Mouse (Mus musculus) neural tube, embryonic 15.5 days (tissue): ENCODE data around the gene Plxnd1. TPM values are rescaled to one million over a fixed set of nuclear protein-coding genes. Genes with fewer than 3 reads are reported as not detected.

Experiments
- ATAC-seq: fragments of 200-750 bp; cut with Nextera tagmentation; 2 replicates; pipeline ENCODE4 v1.8.0; 2017; ENCODE audit warnings: mild to moderate bottlenecking, moderate TSS enrichment, moderate library complexity; ENCODE audit not compliant: low FRiP score
- H3K27ac ChIP-seq: fragments of 300-500 bp; sonication (generic); replicated peaks from 2 replicates; pipeline ENCODE4 v1.5.1; 2015; ENCODE audit warnings: mild to moderate bottlenecking, inconsistent platforms
- H3K27me3 ChIP-seq: fragments of 300-500 bp; sonication (generic); replicated peaks from 2 replicates; pipeline ENCODE4 v1.6.1; 2015; ENCODE audit warnings: inconsistent platforms
- H3K36me3 ChIP-seq: fragments of 300-500 bp; sonication (generic); 2 replicates; pipeline ENCODE4 v1.6.1; 2015; ENCODE audit warnings: inconsistent platforms
- H3K4me1 ChIP-seq: fragments of 300-500 bp; sonication (generic); 2 replicates; pipeline ENCODE4 v1.6.1; 2015; ENCODE audit warnings: inconsistent platforms
- H3K4me2 ChIP-seq: fragments of 300-500 bp; sonication (generic); 2 replicates; pipeline ENCODE4 v1.6.1; 2015; ENCODE audit warnings: inconsistent platforms, mild to moderate bottlenecking, moderate library complexity
- H3K4me3 ChIP-seq: fragments of 300-500 bp; sonication (generic); replicated peaks from 2 replicates; pipeline ENCODE4 v1.5.1; 2015; ENCODE audit warnings: mild to moderate bottlenecking, inconsistent platforms
- H3K9ac ChIP-seq: fragments of 300-500 bp; sonication (generic); replicated peaks from 2 replicates; pipeline ENCODE4 v1.6.1; 2015; ENCODE audit warnings: mild to moderate bottlenecking, inconsistent platforms
- H3K9me3 ChIP-seq: fragments of 300-500 bp; sonication (generic); replicated peaks from 2 replicates; pipeline ENCODE4 v1.6.1; 2016; ENCODE audit warnings: inconsistent platforms
- WGBS: fragments of 180-500 bp; shearing (Covaris S2); methylation state at CpG from one replicate; pipeline ENCODE4 v1.1.7; 2015; ENCODE audit warnings: mixed read lengths; 5-methylcytosine and 5-hydroxymethylcytosine counted together
- polyA plus RNA-seq: library from polyadenylated mRNA; unstranded; fragments of >200 nt; fragmentation: Nextera tagmentation; extraction: Ambion mirVana; gene quantifications from 2 replicates; pipeline ENCODE4 v1.2.1, GENCODE M21; 2015

Gene Plxnd1
- polyA plus RNA-seq, 1 experiment from 2014 or later: 8.8 TPM

GRCm38 (mm10) chr6:115990056-115990455 lies 4.7 kb downstream of the Plxnd1 start:
- H3K9ac ChIP-seq: no peak overlapping the region
- no peak for ATAC-seq
- H3K4me2 ChIP-seq: peak overlapping the region; percentile 90; the same call in 1 of the 2 replicates
- H3K27ac ChIP-seq: no peak overlapping the region
- 81% methylated on average over 3 of the region's 3 CpGs for WGBS
- H3K27me3 ChIP-seq: peaks cover 43% of the 10 kb centered on the region
- peaks cover 55% of the 10 kb centered on the region for H3K4me1 ChIP-seq
- H3K36me3 ChIP-seq: no peaks in the 10 kb centered on the region
- no peak overlapping the region for H3K4me3 ChIP-seq
- no peaks in the 10 kb centered on the region for H3K9me3 ChIP-seq

DNA sequence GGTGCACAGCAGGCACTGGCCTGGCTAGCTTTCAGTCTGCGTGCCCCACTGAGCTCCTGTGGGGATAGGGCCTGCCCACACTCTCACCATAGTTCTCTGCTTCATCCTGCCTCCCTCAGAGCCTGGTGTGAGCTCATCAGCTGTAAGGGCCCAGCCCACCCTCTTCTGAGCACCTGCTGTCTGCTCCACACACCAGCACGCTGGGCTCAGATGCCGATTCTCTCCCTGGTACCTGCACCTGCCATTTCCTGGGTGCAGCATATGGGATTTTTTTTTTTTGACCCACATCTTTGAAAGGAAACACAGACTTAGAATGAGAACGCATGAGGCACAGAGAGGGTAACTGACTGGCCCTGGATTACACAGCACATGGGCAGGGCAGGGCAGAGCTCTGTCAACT lies 5.2 kb downstream of the Plxnd1 start:
- Histone ChIP-seq H3K27me3 (peaks cover 43% of the 10 kb centered on the region), H3K4me3 (no peak overlapping the region), H3K4me1 (peaks cover 59% of the 10 kb centered on the region), H3K9me3 (no peaks in the 10 kb centered on the region), H3K9ac (no peak overlapping the region), H3K27ac (no peak overlapping the region), H3K36me3 (no peaks in the 10 kb centered on the region), H3K4me2 (no peak overlapping the region)
- WGBS: 50% methylated on average over 4 of the region's 4 CpGs
- no peak for ATAC-seq

DNA sequence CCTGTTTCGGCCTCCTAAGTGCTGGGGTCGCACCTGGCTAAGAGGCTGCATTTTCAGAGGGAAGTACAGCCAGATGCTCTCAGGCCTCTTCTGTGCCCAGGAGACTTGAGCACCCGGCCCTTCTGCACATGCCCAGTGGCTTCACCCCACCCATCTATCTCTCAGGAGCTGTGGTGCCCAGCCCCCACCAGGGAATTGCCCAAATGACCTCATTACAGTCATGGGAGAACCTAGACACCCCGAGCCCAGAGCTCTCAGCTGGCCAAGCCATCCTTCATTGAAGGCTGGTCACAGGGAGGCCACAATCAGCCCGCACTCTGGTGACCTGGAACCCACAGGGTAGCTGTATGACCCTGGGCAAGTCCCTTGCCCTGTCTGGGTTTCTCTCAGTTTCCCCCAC lies 5.8 kb downstream of the Plxnd1 start:
- WGBS: 68% methylated on average over 5 of the region's 5 CpGs
- ATAC-seq: no peak
- H3K9ac ChIP-seq: no peak overlapping the region

GRCm38 (mm10) chr6:115987096-115987747 lies 7.6 kb downstream of the Plxnd1 start:
- WGBS: 36% methylated on average over 9 of the region's 9 CpGs
- ATAC-seq: no peak
- Histone ChIP-seq H3K9ac (no peak overlapping the region), H3K9me3 (no peaks in the 10 kb centered on the region), H3K4me3 (no peak overlapping the region), H3K4me1 (peaks cover 46% of the 10 kb centered on the region), H3K27me3 (peaks cover 19% of the 10 kb centered on the region), H3K27ac (no peak overlapping the region), H3K4me2 (0 out of 2 replicates have a peak overlapping the region, but pooled peaks have one; percentile 13), H3K36me3 (no peaks in the 10 kb centered on the region)

More for the DNA sequence above, 5.8 kb downstream of the Plxnd1 start:
- no peak overlapping the region for H3K27ac ChIP-seq
- no peaks in the 10 kb centered on the region for H3K36me3 ChIP-seq
- peaks cover 37% of the 10 kb centered on the region for H3K27me3 ChIP-seq
- H3K9me3 ChIP-seq: no peaks in the 10 kb centered on the region
- H3K4me2 ChIP-seq: 0 out of 2 replicates have a peak overlapping the region, but pooled peaks have one; percentile 1
- no peak overlapping the region for H3K4me3 ChIP-seq
- H3K4me1 ChIP-seq: peaks cover 55% of the 10 kb centered on the region

DNA sequence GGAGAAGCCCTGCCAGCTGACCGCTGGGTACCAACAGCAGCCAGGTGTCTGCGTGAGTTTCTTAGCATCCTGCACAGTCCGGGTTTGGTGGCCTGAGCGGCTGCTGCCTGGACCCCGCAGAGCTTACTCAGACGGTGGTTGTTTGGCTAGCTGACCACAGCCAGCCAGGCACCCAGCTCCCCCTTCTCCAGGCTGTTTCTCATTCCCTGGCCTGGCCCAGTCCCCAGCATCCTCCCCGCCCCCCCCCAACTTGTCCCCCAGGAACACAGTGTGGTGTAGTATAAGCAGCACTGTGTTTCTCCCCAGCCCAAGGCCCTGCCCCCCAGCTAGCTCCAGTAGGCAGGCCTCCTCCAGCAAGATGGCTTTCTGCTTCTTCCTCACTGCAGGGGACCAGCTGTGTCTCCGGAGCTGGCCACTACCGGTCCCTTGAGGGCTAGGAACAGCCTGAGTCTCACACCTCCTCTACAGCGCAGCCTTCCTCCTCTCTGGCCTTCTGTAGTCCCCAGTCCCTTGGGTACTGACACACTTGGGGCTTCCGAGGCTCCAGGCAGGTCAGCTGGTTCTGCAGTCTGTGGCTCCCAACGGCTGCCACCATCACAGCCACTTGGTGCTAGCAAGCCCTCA lies 8.2 kb downstream of the Plxnd1 start:
- Histone ChIP-seq H3K9ac (no peak overlapping the region), H3K4me1 (peaks cover 41% of the 10 kb centered on the region), H3K9me3 (no peaks in the 10 kb centered on the region), H3K27me3 (peaks cover 13% of the 10 kb centered on the region), H3K4me2 (0 out of 2 replicates have a peak overlapping the region, but pooled peaks have one; percentile 13), H3K36me3 (no peaks in the 10 kb centered on the region), H3K4me3 (no peak overlapping the region), H3K27ac (no peak overlapping the region)
- ATAC-seq: no peak
- 53% methylated on average over 12 of the region's 12 CpGs for WGBS

DNA sequence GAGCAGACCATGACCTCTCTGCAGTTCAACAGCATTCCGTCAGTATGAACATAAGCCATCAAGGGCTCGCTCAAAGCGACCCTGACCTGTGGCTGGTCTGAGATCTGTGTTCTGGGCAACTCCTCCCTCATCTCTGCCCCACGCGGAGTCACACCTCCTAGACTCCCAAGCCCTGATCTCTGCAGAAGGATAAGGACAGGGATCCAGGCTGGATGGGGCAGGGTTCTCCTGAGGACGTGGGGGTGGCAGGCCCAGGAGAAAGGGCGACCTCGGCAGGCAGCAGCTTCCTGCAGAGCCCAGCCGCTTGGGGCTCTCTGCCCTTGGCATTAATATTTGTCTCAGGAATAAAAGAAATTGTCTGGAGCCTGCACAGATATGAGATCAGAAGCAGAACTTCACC lies 9.2 kb downstream of the Plxnd1 start:
- H3K4me3 ChIP-seq: no peak overlapping the region
- peaks cover 36% of the 10 kb centered on the region for H3K4me1 ChIP-seq

GRCm38 (mm10) chr6:115984580-115984979 lies 10.2 kb downstream of the Plxnd1 start:
- Histone ChIP-seq H3K36me3 (no peaks in the 10 kb centered on the region), H3K4me2 (no peak overlapping the region), H3K9me3 (no peaks in the 10 kb centered on the region), H3K27ac (no peak overlapping the region), H3K4me1 (peaks cover 36% of the 10 kb centered on the region), H3K9ac (no peak overlapping the region), H3K4me3 (no peak overlapping the region), H3K27me3 (no peaks in the 10 kb centered on the region; the same call in 1 of the 2 replicates)
- no peak for ATAC-seq
- 55% methylated on average over 7 of the region's 7 CpGs for WGBS

More for the DNA sequence above, 9.2 kb downstream of the Plxnd1 start:
- no peaks in the 10 kb centered on the region for H3K9me3 ChIP-seq
- peaks cover 3% of the 10 kb centered on the region; the same call in 1 of the 2 replicates for H3K27me3 ChIP-seq
- no peak for ATAC-seq
- H3K27ac ChIP-seq: no peak overlapping the region
- no peaks in the 10 kb centered on the region for H3K36me3 ChIP-seq
- no peak overlapping the region for H3K9ac ChIP-seq
- H3K4me2 ChIP-seq: no peak overlapping the region
- 79% methylated on average over 9 of the region's 9 CpGs for WGBS

DNA sequence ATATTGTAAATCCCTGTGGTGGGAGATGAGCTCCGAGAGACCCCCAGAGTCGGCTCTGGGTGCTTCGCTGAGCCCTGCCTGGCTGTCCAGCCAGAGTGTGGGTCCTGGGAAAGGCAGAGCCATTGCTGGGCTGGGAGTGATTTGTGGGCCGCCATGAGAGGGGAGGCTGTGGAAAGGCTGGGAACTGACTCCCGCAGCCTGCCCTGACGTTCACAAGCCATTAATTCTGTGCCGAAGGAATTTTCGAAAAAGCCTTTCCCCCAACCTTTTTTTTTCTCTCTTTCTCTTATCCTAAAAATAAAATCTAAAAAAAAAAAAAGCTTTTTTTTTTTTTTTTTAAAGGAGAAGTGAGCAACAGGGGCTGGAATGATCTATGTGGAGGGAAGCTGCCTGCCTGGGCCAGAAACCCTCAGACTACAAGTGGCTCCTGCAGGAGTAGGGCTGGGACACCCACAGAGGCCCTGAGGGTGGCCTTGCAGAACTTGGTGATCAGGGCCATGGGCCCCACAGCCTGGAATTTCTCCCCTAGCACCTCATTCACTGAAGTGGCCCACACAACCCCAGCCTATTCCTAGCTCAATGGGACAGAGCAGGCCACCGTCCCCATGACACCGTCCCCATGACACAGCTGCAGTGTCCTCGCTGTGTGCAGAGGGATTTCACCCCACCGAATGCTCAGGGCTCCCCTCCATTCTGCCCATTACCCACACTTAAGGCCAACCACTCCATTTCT lies 11.3 kb downstream of the Plxnd1 start:
- H3K4me2 ChIP-seq: no peak overlapping the region
- H3K27me3 ChIP-seq: no peaks in the 10 kb centered on the region; the same call in 1 of the 2 replicates
- 32% methylated on average over 12 of the region's 12 CpGs for WGBS
- peak overlapping the region; percentile 15 for H3K27ac ChIP-seq
- H3K4me3 ChIP-seq: no peak overlapping the region
- ATAC-seq: no peak
- no peaks in the 10 kb centered on the region for H3K9me3 ChIP-seq
- H3K4me1 ChIP-seq: peaks cover 36% of the 10 kb centered on the region
- H3K9ac ChIP-seq: no peak overlapping the region
- H3K36me3 ChIP-seq: no peaks in the 10 kb centered on the region

DNA sequence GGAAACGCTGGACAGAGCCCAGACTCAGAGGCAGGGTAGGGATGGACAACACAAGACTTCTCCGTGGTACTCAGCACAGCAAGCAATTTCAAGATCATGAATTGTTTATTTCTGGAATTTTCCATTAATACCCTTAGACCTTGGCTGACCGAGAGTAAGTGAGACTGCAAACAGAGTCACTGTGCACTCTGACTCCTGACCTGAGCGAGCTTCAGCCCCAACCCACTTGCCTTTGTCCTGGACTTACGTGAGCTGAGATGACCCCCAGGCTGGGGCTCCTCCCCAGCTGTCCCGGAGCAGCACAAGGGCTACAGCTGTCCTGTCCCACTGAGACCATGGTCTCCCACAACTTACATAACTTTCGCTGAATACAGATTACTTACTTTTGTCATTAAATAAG lies 11.9 kb downstream of the Plxnd1 start:
- no peak for ATAC-seq
- 52% methylated on average over 7 of the region's 7 CpGs for WGBS

DNA sequence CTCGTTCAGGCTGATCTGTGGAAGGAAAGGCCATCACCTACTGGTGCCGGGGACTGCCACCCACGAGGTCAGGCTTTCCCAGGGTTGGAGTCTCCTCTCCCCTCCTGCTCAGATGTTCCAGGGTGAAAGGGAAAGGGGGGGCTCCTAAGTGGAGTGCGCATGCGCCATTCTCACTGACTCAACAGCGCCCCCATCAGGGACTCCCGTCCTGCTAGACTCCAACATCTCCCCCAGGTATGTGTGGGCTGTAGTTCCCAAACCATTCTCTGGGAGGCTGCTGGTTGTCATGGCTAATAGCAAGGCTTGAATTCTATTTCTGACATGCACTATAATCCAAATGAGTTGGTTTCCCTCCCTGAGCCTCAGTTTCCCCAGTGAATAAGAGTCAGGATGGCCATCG lies 16.2 kb downstream of the Plxnd1 start:
- Histone ChIP-seq H3K9ac (no peak overlapping the region), H3K36me3 (no peaks in the 10 kb centered on the region), H3K4me1 (peaks cover 9% of the 10 kb centered on the region; the same call in 1 of the 2 replicates), H3K27ac (no peak overlapping the region), H3K27me3 (no peaks in the 10 kb centered on the region; the same call in 1 of the 2 replicates), H3K4me3 (no peak overlapping the region), H3K9me3 (no peaks in the 10 kb centered on the region), H3K4me2 (no peak overlapping the region)
- no peak for ATAC-seq
- 68% methylated on average over 8 of the region's 8 CpGs for WGBS

More for the DNA sequence above, 11.9 kb downstream of the Plxnd1 start:
- Histone ChIP-seq H3K36me3 (no peaks in the 10 kb centered on the region), H3K4me1 (peaks cover 36% of the 10 kb centered on the region), H3K9me3 (no peaks in the 10 kb centered on the region), H3K27me3 (no peaks in the 10 kb centered on the region; the same call in 1 of the 2 replicates), H3K27ac (0 out of 2 replicates have a peak overlapping the region, but pooled peaks have one; percentile 15), H3K4me2 (no peak overlapping the region), H3K9ac (no peak overlapping the region), H3K4me3 (no peak overlapping the region)

- Histone ChIP-seq H3K4me2 (no peak overlapping the region), H3K4me1 (peaks cover 8% of the 10 kb centered on the region; the same call in 1 of the 2 replicates), H3K9me3 (no peaks in the 10 kb centered on the region), H3K9ac (no peak overlapping the region), H3K36me3 (no peaks in the 10 kb centered on the region), H3K4me3 (no peak overlapping the region), H3K27ac (no peak overlapping the region), H3K27me3 (no peaks in the 10 kb centered on the region; the same call in 1 of the 2 replicates)
- 71% methylated on average over 15 of the region's 15 CpGs for WGBS
- no peak for ATAC-seq
Observed at GRCm38 (mm10) chr6:115977810-115978209, 17.0 kb downstream of the Plxnd1 start.
